Mouse (Mus musculus) brain, embryonic 14.5 days (tissue): ENCODE data around the gene Mrpl4. TPM values are rescaled to one million over a fixed set of nuclear protein-coding genes. Genes with fewer than 3 reads are reported as not detected.
"Not testable (repeated sequence)": the region's sequence is repeated elsewhere in the genome, so short reads cannot be mapped to it uniquely, and the experiment has no call there.

Experiments used
- DNase-seq: peaks from one replicate; pipeline ENCODE4 v3.0.0-alpha.2; 2011; ENCODE audit warnings: low read depth
- CTCF ChIP-seq: fragments of 200-500 bp; IDR thresholded peaks from 2 replicates; pipeline ENCODE4 v1.5.1; 2012; ENCODE audit warnings: inconsistent platforms, mild to moderate bottlenecking, moderate library complexity, borderline replicate concordance; ENCODE audit not compliant: insufficient read depth, insufficient read length; ENCODE audit errors: extremely low read depth
- POLR2A ChIP-seq: fragments of 200-500 bp; IDR thresholded peaks from 2 replicates; pipeline ENCODE4 v1.6.1; 2012; ENCODE audit warnings: mild to moderate bottlenecking, inconsistent platforms, borderline replicate concordance; ENCODE audit not compliant: poor library complexity, insufficient read depth, insufficient read length, severe bottlenecking; ENCODE audit errors: extremely low read depth
- polyA plus RNA-seq: library from polyadenylated mRNA; depleted of rRNA; stranded (reverse); fragments of >200 nt; gene quantifications from 2 replicates; pipeline ENCODE4 v1.2.3, GENCODE M21; 2012

The Mrpl4 gene
- polyA plus RNA-seq, 1 experiment = 81.1 TPM

GRCm38 (mm10) chr9:21010362-21010761, 7.8 kb downstream of the Mrpl4 start:
- no peak for TF ChIP-seq POLR2A
- no peak for TF ChIP-seq CTCF
- DNase-seq = no peak

- not testable (repeated sequence) for DNase-seq
Observed at GRCm38 (mm10) chr9:21010939-21011541, 8.5 kb downstream of the Mrpl4 start.

- no peak for TF ChIP-seq POLR2A
- no peak for TF ChIP-seq CTCF
- no peak for DNase-seq
Observed at GRCm38 (mm10) chr9:21011846-21012312, 9.3 kb downstream of the Mrpl4 start.

GRCm38 (mm10) chr9:21012368-21012767, 9.8 kb downstream of the Mrpl4 start:
- DNase-seq = no peak
- TF ChIP-seq CTCF = no peak
- TF ChIP-seq POLR2A = no peak

GRCm38 (mm10) chr9:21014691-21015570, 12.4 kb downstream of the Mrpl4 start:
- no peak for TF ChIP-seq CTCF
- no peak for TF ChIP-seq POLR2A
- no peak for DNase-seq

GRCm38 (mm10) chr9:21015571-21016130, 13.1 kb downstream of the Mrpl4 start, which contains the start of gene Icam1:
Icam1 (plus strand) TSS chr9:21015985.
- DNase-seq = no peak
- TF ChIP-seq POLR2A = no peak
- TF ChIP-seq CTCF = no peak

- DNase-seq = no peak
- TF ChIP-seq CTCF (no peak), POLR2A (no peak)
Observed at GRCm38 (mm10) chr9:21016331-21017176, 14.0 kb downstream of the Mrpl4 start.

GRCm38 (mm10) chr9:21017177-21017575, 14.6 kb downstream of the Mrpl4 start:
- no peak for DNase-seq
- TF ChIP-seq POLR2A (no peak), CTCF (no peak)

- DNase-seq = no peak
- TF ChIP-seq CTCF (no peak), POLR2A (no peak)
Observed at GRCm38 (mm10) chr9:21018600-21018999, 16.1 kb downstream of the Mrpl4 start.

- TF ChIP-seq POLR2A (no peak), CTCF (no peak)
- DNase-seq = no peak
Observed at GRCm38 (mm10) chr9:21021363-21021762, 18.8 kb downstream of the Mrpl4 start.

GRCm38 (mm10) chr9:21022288-21022687, 19.8 kb downstream of the Mrpl4 start:
- TF ChIP-seq CTCF (no peak), POLR2A (no peak)
- DNase-seq = no peak
